Mouse (Mus musculus) frontal cortex, adult 2 months (tissue): ENCODE results near the gene Rad51b. TPM values are rescaled to one million over a fixed set of nuclear protein-coding genes. Genes with fewer than 3 reads are reported as not detected.
A peak's percentile ranks its signal among the peaks of the same experiment; 100 is the strongest.

Experiments
- DNase-seq, 2 experiments: peaks; one replicate each; pipeline ENCODE4 v3.0.0; 2022; ENCODE audit warnings: low spot score in 1 of 2; ENCODE audit errors: extremely low spot score in 1 of 2
- polyA plus RNA-seq: library from polyadenylated mRNA; depleted of rRNA; stranded (reverse); fragments of >200 nt; gene quantifications from 2 replicates; pipeline ENCODE4 v1.2.3, GENCODE M21; 2012

Rad51b gene
- polyA plus RNA-seq, 1 experiment: 0.14 TPM

DNA sequence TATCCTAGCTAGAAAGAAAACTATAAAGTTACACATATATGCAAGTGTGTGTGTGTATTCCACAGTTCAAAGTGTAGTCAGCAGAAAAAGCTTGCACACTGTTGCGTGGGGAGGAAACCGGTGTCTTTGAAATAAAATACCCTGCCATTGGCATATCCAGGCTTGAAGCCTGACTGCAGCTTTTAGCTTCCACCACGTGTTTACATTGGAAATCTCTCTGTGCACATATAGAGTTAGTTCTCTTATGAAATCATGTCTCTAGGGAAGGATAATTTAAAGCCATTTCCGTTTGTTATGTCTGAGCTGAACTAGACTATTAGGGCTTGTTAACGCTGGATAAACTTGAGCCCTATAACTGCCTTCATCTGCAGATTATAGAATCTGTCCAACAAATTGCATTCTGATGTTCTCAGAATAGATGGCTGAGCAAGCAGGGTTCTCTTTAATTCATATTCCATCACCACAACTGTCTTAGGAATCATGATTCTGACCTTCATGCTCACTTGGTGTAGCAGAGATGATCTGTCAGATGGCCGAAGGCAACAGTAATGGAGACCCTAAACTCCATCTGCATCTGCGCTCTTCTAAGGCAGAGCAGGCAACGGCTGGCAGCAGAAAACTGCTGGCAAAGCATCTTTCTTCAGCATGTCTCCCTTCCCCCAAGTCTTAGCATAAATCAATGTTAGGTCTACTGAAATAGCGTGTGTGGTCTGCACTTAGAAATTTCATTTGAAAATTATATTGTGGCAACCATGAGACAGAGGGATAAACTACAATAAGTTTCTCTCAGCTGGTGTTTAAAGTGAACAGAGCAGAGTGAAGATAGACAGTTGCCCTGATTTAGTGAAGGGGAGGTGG, 410.7 kb downstream of the Rad51b start:
- peak in 1 of 2 experiments; percentile 11 for DNase-seq

GRCm38 (mm10) chr12:79708423-79708733, 411.3 kb downstream of the Rad51b start:
- no peak for DNase-seq

DNA sequence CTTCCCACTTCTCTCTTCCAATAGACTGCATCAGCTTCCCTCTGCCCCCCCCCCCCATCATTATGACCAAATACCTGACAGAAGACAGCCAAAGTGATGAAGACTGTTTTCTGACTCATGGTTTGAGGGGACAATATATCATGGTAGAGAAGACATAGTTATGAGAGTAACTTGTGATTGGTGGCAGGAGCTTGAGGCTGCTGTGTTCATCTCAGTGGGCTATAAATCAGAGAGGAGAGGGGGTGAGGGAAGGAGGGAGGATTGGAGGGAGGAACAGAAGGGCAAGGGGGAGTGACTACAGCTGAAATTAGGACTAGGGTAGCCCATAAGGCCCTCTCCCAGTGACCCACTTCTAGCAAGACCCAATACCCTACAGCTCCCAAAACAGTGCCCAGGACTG, 416.2 kb downstream of the Rad51b start:
- no peak for DNase-seq

DNA sequence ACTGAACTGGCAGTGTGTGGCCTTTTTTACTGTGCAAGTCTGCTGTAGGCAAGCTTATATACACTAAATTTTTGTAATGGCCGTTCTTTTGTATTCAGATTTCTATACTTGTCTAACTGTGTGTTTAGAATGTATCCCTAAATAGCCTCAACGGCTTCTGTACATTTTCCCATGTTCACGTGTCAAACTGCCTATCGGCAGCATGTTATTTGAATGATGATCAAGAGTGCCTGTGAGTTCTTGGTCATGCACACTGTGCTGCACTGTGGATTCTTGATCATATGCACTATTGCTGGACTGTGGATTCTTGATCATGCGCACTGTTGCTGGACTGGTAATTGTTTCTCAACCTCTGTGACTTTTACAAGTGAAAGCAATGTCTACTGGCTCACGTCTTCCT, 417.4 kb downstream of the Rad51b start:
- no peak for DNase-seq

DNA sequence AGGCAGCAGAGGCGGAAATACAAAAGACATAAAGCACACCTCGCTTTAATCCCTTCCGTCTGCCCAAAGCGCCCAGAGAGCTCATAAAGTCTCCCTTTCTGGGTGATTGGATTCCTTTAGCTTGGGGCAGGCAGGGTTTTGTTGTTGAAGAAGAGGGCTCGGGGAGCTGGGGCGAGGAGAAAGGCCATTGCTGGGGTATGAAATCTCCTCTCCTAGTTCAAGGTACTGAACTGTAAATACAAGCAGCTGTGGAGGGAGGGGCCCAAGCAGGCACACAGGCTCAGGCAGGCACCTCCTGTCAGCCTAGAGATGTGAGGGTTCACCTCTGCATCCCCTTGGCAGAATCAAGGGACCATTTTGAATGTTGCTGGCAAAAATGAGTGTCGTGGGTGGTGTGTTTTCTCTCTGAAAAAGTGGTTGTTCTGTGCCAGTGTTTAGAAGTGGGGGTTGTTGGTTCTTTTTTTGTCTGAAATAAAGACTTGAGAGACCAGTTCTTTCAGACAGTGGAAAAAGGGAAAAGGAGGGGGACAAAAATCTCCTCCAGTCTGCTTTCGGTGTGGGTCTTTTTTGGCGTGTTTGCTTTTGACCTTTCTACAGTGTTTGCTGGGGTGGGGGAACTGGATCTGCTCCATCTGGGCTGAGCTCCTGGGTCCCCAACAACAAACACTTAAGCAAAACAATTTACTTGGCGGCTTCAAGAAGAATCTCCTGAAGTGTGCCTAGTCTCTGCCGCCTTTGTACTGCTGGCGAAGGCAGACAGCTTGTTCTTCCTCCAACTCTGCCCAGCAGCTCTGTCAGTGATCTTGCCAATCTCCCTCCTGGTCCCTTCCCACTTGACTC, 418.6 kb downstream of the Rad51b start:
- DNase-seq: peak in 1 of 2 experiments; percentile 46

DNA sequence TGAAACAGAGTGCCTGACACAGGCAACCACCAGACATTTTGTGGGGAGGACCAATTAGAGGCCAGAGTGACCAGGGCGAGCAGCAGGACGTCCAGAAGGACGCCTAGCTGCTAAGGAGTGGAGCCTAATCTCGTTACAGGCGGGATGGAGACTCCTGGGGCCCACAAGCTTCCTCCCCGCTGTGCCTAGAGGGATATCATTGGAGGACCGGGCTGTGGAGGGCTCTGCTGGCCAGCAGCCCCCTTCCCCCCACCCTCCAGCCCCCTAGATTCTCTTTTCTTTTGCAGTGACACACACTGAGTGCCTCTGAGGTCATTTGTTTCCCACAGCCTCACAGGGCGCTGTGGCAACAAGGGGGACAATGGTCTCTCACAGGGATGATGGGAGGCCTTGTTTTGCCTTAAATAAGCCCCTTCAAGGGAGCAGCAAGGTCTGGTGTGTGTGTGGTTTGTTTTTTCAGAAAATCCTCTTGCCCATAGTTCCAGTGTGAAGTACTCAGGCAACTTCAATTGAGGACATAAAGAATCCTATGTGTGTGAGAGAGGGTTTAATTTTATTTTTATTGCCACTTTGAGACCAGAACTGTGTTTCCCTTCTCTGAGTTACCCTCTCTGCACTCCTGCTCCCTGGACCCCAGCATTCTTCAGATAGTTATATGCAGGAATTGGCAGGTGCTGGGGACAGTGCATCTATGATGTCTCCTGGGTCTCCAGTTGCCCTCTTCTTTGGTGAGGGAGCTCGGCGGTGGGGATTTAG, 422.2 kb downstream of the Rad51b start:
- no peak for DNase-seq

- DNase-seq: no peak
These were observed 422.7 kb downstream of the Rad51b start for GRCm38 (mm10) chr12:79719847-79720201.

GRCm38 (mm10) chr12:79724875-79725274, 427.8 kb downstream of the Rad51b start:
- DNase-seq: no peak

GRCm38 (mm10) chr12:79725711-79726110, 428.6 kb downstream of the Rad51b start:
- DNase-seq: peak in 1 of 2 experiments; percentile 27

GRCm38 (mm10) chr12:79726116-79726515, 429.0 kb downstream of the Rad51b start:
- peak in 1 of 2 experiments; percentile 35 for DNase-seq

GRCm38 (mm10) chr12:79726959-79727358, 429.9 kb downstream of the Rad51b start:
- peak in 1 of 2 experiments; percentile 20 for DNase-seq

DNA sequence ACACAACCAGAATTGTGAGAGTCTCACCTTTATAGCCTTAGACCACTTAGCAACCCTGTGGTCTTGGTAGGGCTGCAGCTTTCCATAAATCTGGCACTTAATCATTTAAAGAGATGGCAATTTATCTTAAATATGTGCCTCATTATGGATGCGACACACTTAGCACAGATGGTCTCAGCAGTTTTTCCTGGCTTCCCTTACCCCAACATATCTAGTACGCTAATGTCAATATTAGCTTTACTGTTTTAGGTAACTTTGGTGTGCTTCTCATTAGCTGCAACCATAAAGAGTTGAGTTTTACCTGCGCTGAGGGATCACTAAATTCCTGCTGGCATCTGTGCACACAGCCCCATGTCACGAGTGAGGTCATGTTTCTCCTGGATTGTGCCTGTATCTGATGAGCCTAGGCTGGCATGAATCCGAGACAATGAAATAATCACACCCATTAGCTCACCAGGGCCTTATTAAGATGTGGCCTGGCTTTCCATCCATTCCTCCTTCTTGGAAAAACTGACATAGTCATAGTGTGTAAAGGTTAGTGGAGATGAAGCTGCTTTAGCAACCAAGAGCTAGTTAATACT, 432.9 kb downstream of the Rad51b start:
- DNase-seq: no peak

GRCm38 (mm10) chr12:79731905-79732304, 434.8 kb downstream of the Rad51b start:
- DNase-seq: no peak

- peak in 1 of 2 experiments; percentile 22 for DNase-seq
These were observed 435.5 kb downstream of the Rad51b start for GRCm38 (mm10) chr12:79732355-79733115.

DNA sequence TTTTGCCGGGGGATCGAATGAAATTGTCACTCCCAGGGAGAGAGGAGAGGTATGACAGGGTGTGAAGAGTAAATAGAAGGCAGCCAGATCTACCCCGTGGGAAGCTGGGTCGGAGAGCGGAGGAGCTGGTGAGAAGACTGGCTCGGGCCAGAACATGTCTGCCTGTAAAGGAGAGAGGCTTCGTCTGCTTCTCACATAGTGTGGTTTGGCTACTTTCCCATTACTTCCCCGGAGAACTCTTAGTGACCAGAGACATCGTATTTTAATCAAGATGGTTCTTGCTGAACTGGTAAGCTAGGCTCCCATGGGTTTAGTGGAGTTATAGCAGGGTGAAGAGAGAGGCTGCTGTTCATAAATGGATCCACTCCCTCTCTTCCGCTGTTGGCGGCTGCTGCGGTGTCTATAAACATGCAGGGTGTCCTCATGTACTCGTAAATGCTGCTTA, 438.3 kb downstream of the Rad51b start:
- no peak for DNase-seq

DNA sequence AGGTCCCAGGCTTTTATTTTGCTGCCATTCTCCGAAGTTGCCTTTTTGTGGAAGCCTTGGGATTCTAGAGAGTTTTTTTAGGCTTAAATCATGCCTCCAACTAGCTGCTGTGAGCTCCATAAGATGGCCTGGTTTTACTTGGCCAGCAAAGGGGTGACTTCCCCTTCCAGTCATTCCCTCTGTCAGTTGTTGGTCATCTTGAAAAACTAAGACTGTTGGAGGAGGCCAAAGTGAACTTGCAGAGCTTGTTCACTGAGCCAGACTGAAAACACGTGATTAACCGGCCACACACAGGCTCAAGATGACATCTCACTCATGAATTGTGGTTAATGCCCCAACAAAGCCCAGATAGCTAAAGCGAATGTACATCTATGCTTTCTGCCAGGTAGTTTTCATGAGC, 438.8 kb downstream of the Rad51b start:
- no peak for DNase-seq

- DNase-seq: no peak
These were observed 441.6 kb downstream of the Rad51b start for GRCm38 (mm10) chr12:79738700-79739099.

DNA sequence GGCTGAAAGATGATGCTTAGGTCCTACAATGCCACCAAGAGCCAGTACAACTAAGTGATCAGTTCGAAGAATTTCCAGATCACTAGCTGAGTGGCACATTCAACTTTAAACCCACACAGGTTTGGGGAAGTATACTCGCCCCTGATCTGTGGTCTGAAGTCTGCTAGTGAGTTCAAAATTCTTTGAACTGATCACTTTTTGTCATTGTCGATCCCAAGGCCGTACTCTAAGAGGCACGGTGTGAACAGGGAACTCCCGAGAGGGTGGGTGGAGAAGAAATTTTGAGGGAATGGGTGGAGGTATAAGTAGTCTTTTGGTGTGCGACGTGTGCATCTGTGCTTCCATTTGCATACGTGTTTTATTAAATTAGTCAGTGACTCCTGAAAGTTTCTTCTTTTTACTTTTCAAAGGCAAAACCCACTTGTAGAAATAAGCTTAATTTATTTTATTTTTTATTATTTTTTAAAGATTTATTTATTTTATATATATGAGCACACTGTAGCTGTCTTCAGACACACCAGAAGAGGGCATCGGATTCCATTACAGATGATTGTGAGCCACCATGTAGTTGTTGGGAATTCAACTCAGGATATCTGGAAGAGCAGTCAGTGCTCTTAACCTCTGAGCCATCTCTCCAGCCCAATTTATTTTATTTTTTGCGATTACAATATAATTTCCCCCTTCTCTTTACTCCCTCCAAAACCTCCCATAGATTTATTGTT, 443.0 kb downstream of the Rad51b start:
- no peak for DNase-seq

DNA sequence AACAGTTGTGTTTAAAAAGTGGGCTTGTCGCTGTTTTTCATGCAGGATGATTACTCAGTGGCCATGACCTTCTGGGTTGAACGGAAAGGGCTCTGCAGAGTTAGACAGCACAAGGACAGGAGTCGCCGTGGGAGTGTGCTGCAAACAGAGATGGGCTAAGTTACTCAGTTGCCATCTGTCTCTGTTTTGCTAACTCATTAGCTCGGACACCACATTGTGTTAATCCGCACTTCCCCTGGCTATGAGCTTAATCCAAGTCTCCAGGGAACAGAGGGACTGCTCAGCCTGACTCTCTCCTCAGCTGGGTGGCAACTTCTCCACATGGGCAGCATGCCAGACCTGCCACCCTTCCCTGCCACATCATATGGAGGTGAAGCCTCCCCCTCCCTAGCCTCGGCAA, 445.1 kb downstream of the Rad51b start:
- DNase-seq: no peak
